Mouse (Mus musculus) yolk sac, embryonic 10.5 days (tissue): ENCODE measurements around the gene H2-Q6.
"Not testable (repeated sequence)": the region's sequence is repeated elsewhere in the genome, so short reads cannot be mapped to it uniquely, and the experiment has no call there.

Source experiments
- DNase-seq: peaks from one replicate; pipeline ENCODE4 v3.0.0-alpha.2; 2017; ENCODE audit warnings: low spot score

The H2-Q6 gene

GRCm38 (mm10) chr17:35434836-35435235, 10.2 kb downstream of the H2-Q6 start:
- DNase-seq = peak; percentile 28

- not testable (repeated sequence) for DNase-seq
These were observed 10.9 kb downstream of the H2-Q6 start for GRCm38 (mm10) chr17:35435577-35435976.

- not testable (repeated sequence) for DNase-seq
These were observed 12.8 kb downstream of the H2-Q6 start for GRCm38 (mm10) chr17:35437386-35437936.

GRCm38 (mm10) chr17:35438395-35438794, 13.7 kb downstream of the H2-Q6 start:
- not testable (repeated sequence) for DNase-seq

- DNase-seq = peak; percentile 64
These were observed 14.2 kb downstream of the H2-Q6 start, which contains the start of gene H2-Q7 for GRCm38 (mm10) chr17:35438885-35439284. Gene H2-Q7 (plus strand): TSS chr17:35439155.

GRCm38 (mm10) chr17:35439295-35439747, 14.7 kb downstream of the H2-Q6 start:
- peak; percentile 39 for DNase-seq

GRCm38 (mm10) chr17:35439925-35440645, 15.4 kb downstream of the H2-Q6 start:
- DNase-seq = not testable (repeated sequence)

GRCm38 (mm10) chr17:35442376-35442775, 17.7 kb downstream of the H2-Q6 start:
- DNase-seq = not testable (repeated sequence)

- not testable (repeated sequence) for DNase-seq
These were observed 19.9 kb downstream of the H2-Q6 start for GRCm38 (mm10) chr17:35444510-35444909.

- not testable (repeated sequence) for DNase-seq
These were observed 33.6 kb downstream of the H2-Q6 start for GRCm38 (mm10) chr17:35458247-35458646.

GRCm38 (mm10) chr17:35460513-35461341, 36.1 kb downstream of the H2-Q6 start:
- not testable (repeated sequence) for DNase-seq

- DNase-seq = peak; percentile 34
These were observed 41.0 kb downstream of the H2-Q6 start for GRCm38 (mm10) chr17:35465651-35466050.

GRCm38 (mm10) chr17:35468936-35469335, 44.3 kb downstream of the H2-Q6 start:
- not testable (repeated sequence) for DNase-seq

- DNase-seq = peak; percentile 80
These were observed 45.4 kb downstream of the H2-Q6 start, which contains the start of gene H2-Q10 for GRCm38 (mm10) chr17:35469842-35470751. Gene H2-Q10 (plus strand): TSS chr17:35470089.
